Comparison of ENCODE assay signal across 8 mouse cellular contexts in genomic region chr19:46991145-46991544, GRCm38 (mm10). TPM values are rescaled to one million over a fixed set of nuclear protein-coding genes. Genes with fewer than 3 reads are reported as not detected.
DNase-seq lines count a peak whose midpoint lies in the region; ATAC-seq and TF ChIP-seq lines count a peak whose summit lies in the region.

No protein-coding gene starts in this region.

- TF ChIP-seq EP300 in liver, embryonic 14.5 days (IDR thresholded peaks at IDR 0.05; ENCODE audit: low read depth) = no peak

- H3K27me3 ChIP-seq in C2C12 (ENCODE audit: control insufficient read depth, insufficient read depth, insufficient read length) (peaks cover 4% of the 10 kb centered on the region), Patski (no peaks in the 10 kb centered on the region)
- H3K27me3 ChIP-seq in intestine, postnatal 0 days (replicated peaks; ENCODE audit: control insufficient read depth, insufficient read depth, low read length) = no peaks in the 10 kb centered on the region
- H3K27me3 ChIP-seq in liver, embryonic 14.5 days (ENCODE audit: control insufficient read depth, insufficient read depth, low read length) = no peaks in the 10 kb centered on the region

- in situ Hi-C loops in Patski (cut with MboI; ENCODE audit: low pct_unique_long_range_greater_than_20kb) = loop anchor here (5.0 kb wide), 3 partner anchors 114 to 319 kb away; partner anchors contain the start of genes Cnnm2 and Cyp17a1

- H3K9ac ChIP-seq in intestine, postnatal 0 days (ENCODE audit: low read depth, low read length) = no peak overlapping the region
- H3K9ac ChIP-seq in liver, embryonic 14.5 days (replicated peaks) = no peak overlapping the region

- no peak overlapping the region for H3K4me3 ChIP-seq in C2C12 (ENCODE audit: insufficient read depth, poor library complexity, severe bottlenecking)
- H3K4me3 ChIP-seq in gastrocnemius, adult 2 months = no peak overlapping the region
- H3K4me3 ChIP-seq in intestine, postnatal 0 days (ENCODE audit: low read depth, low read length) = no peak overlapping the region
- H3K4me3 ChIP-seq in liver, embryonic 14.5 days (ENCODE audit: insufficient read depth in 1 of 2, low read depth in 2 of 2, low read length in 2 of 2) = no peak overlapping the region

- no peaks in the 10 kb centered on the region for H3K9me3 ChIP-seq in intestine, postnatal 0 days (ENCODE audit: control insufficient read depth)
- H3K9me3 ChIP-seq in liver, embryonic 14.5 days (ENCODE audit: control insufficient read depth, low read length) = no peaks in the 10 kb centered on the region

- H3K36me3 ChIP-seq in C2C12 (ENCODE audit: control insufficient read depth, insufficient read depth) = no peaks in the 10 kb centered on the region
- no peaks in the 10 kb centered on the region for H3K36me3 ChIP-seq in intestine, postnatal 0 days (ENCODE audit: control insufficient read depth, insufficient read depth)
- no peaks in the 10 kb centered on the region for H3K36me3 ChIP-seq in liver, embryonic 14.5 days (replicated peaks; ENCODE audit: control insufficient read depth, insufficient read depth, low read depth)

- CTCF ChIA-PET in Patski (lab: Charles Lee) = interaction anchor here (1.3 to 3.7 kb wide), 7 partner anchors 10 to 119 kb away, joined by 3 to 40 read pairs (median 6); no protein-coding TSS in a partner anchor

- no peak overlapping the region for H3K27ac ChIP-seq in gastrocnemius, adult 2 months
- no peak overlapping the region for H3K27ac ChIP-seq in intestine, postnatal 0 days (ENCODE audit: low read depth, low read length)
- H3K27ac ChIP-seq in liver, embryonic 14.5 days = no peak overlapping the region

- no peaks in the 10 kb centered on the region for H3K79me2 ChIP-seq in C2C12 (ENCODE audit: control insufficient read depth, insufficient read depth)

- POLR2A ChIA-PET in Patski (lab: Charles Lee) = interaction anchor here (0.6 to 0.8 kb wide), 2 partner anchors 56 to 90 kb away, joined by 3 to 4 read pairs; no protein-coding TSS in a partner anchor

- H3ac ChIP-seq in C2C12 (ENCODE audit: control insufficient read depth, insufficient read length, low read depth) = peak overlapping the region; percentile 20

- whole genome bisulfite sequencing in intestine, postnatal 0 days = 9% methylated on average over 5 of the region's 5 CpGs
- 7% methylated on average over 5 of the region's 5 CpGs for WGBS in liver, embryonic 14.5 days (ENCODE audit: insufficient replicate concordance)

- no peaks in the 10 kb centered on the region for H3K79me3 ChIP-seq in C2C12 (ENCODE audit: low read depth)

- ATAC-seq in Patski = no peak
- ATAC-seq in intestine, postnatal 0 days = no peak; the same call in 1 of the 2 replicates
- ATAC-seq in liver, embryonic 14.5 days (ENCODE audit: insufficient read depth) = no peak

- TF ChIP-seq CTCF in C2C12 (IDR thresholded peaks at IDR 0.05; ENCODE audit: control insufficient read depth, insufficient read depth, insufficient read length) (peak; percentile 65), Patski (IDR thresholded peaks at IDR 0.05) (peak; percentile 88)
- TF ChIP-seq CTCF in gastrocnemius, adult 2 months (IDR thresholded peaks at IDR 0.05) = peak; percentile 98
- TF ChIP-seq CTCF in intestine, postnatal 0 days (IDR thresholded peaks at IDR 0.05; ENCODE audit: low read depth) = peak; percentile 99
- TF ChIP-seq CTCF in liver, embryonic 14.5 days (IDR thresholded peaks at IDR 0.05; ENCODE audit: low read depth) = peak; percentile 99

- intact Hi-C loops in gastrocnemius, adult 2 months (cut with DNase I) = loop anchor here (1.0 kb wide), 2 partner anchors 115 to 231 kb away; no protein-coding TSS in a partner anchor

- DNase-seq in Patski (ENCODE audit: low read depth, low spot score) = no peak
- peak; percentile 80 for DNase-seq in cerebellum, adult 9-11 months
- DNase-seq in gastrocnemius, adult 2 months = peak; percentile 84
- DNase-seq in liver, embryonic 14.5 days (ENCODE audit: low read depth in 3 of 3, low spot score in 3 of 3) = peak; percentile 65 to 72 (median 67)
- DNase-seq in ovary, postnatal 36 days (ENCODE audit: low spot score) = peak; percentile 79
- DNase-seq in thymus, postnatal 25 days = peak; percentile 85

- 0 out of 2 replicates have a peak, but pooled peaks cover 7% of the 10 kb centered on the region for H3K4me1 ChIP-seq in intestine, postnatal 0 days (replicated peaks; ENCODE audit: control insufficient read depth, insufficient read depth, low read length)
- peaks cover 25 to 37% of the 10 kb centered on the region in 2 experiments for H3K4me1 ChIP-seq in liver, embryonic 14.5 days (replicated peaks; ENCODE audit: control insufficient read depth in 2 of 2, insufficient read depth in 2 of 2, low read length in 1 of 2)

- H3K4me2 ChIP-seq in intestine, postnatal 0 days (replicated peaks; ENCODE audit: low read depth) = no peak overlapping the region
- no peak overlapping the region for H3K4me2 ChIP-seq in liver, embryonic 14.5 days (ENCODE audit: low read depth)

TF ChIP-seq in C2C12, 6 proteins besides CTCF, POLR2A, EP300 and RAD21:
- TF ChIP-seq MYOD1 (IDR thresholded peaks at IDR 0.05; ENCODE audit: control insufficient read depth, insufficient read length, low read depth) (no peak), MAX (IDR thresholded peaks at IDR 0.05) (no peak), MYOG (IDR thresholded peaks at IDR 0.05; ENCODE audit: control insufficient read depth, extremely low read depth, insufficient read length) (no peak), CEBPB (IDR thresholded peaks at IDR 0.05; ENCODE audit: low read depth) (no peak), FOSL1 (IDR thresholded peaks at IDR 0.05; ENCODE audit: insufficient read depth, low read length, poor library complexity, severe bottlenecking) (no peak), USF1 (IDR thresholded peaks at IDR 0.05; ENCODE audit: low read depth) (no peak)

RNA-seq across cellular contexts. Expression of gene Ina, which starts 23.4 kb away (rescaled TPM):
- not detected for polyA plus RNA-seq in C2C12 (2012; fragmentation: generic; extraction: Trizol)
- polyA plus RNA-seq in Patski (2021) = 1.5 TPM
- not detected for total RNA-seq in gastrocnemius, adult 2 months (2021)
- polyA plus RNA-seq in intestine, postnatal 0 days (2015; fragmentation: Nextera tagmentation; extraction: Ambion mirVana) = 4.1 and 4.7 TPM in 2 replicates
- polyA plus RNA-seq in liver, embryonic 14.5 days (2012; rRNA removed) = 0.02 and 0.36 TPM in 2 replicates
- polyA plus RNA-seq in liver, embryonic 14.5 days (2014; fragmentation: Nextera tagmentation; extraction: Ambion mirVana) = 0.09 TPM in 1 of 2 replicates, not detected in the other

RNA-seq across cellular contexts. Expression of gene Nt5c2, which starts 23.8 kb away (rescaled TPM):
- polyA plus RNA-seq in C2C12 (2012; fragmentation: generic; extraction: Trizol) (18.2 TPM), Patski (2021) (99.6 TPM)
- 10 to 100 TPM in 1 of 2 experiments, 1 to 10 TPM in 1; 9.5 to 18.2 TPM for total RNA-seq in gastrocnemius, adult 2 months (2021)
- polyA plus RNA-seq in intestine, postnatal 0 days (2015; fragmentation: Nextera tagmentation; extraction: Ambion mirVana) = 22.0 and 23.0 TPM in 2 replicates
- polyA plus RNA-seq in liver, embryonic 14.5 days (2012; rRNA removed) = 10.7 and 14.9 TPM in 2 replicates
- polyA plus RNA-seq in liver, embryonic 14.5 days (2014; fragmentation: Nextera tagmentation; extraction: Ambion mirVana) = 45.0 and 52.3 TPM in 2 replicates

RNA-seq across cellular contexts. Expression of gene Pcgf6, which starts 59.6 kb away (rescaled TPM):
- 5.5 TPM for polyA plus RNA-seq in C2C12 (2012; fragmentation: generic; extraction: Trizol)
- 24.9 TPM for polyA plus RNA-seq in Patski (2021)
- total RNA-seq in gastrocnemius, adult 2 months (2021) = 1 to 10 TPM; 4.7 to 5.3 TPM
- polyA plus RNA-seq in intestine, postnatal 0 days (2015; fragmentation: Nextera tagmentation; extraction: Ambion mirVana) = 9.4 and 14.4 TPM in 2 replicates
- polyA plus RNA-seq in liver, embryonic 14.5 days (2012; rRNA removed) = 6.2 and 10.4 TPM in 2 replicates
- 7.5 and 9.8 TPM in 2 replicates for polyA plus RNA-seq in liver, embryonic 14.5 days (2014; fragmentation: Nextera tagmentation; extraction: Ambion mirVana)
